Mouse (Mus musculus) olfactory bulb, adult 2 months (tissue): ENCODE results near the gene Spcs3. TPM values are rescaled to one million over a fixed set of nuclear protein-coding genes. Genes with fewer than 3 reads are reported as not detected.
"Not testable (repeated sequence)": the region's sequence is repeated elsewhere in the genome, so short reads cannot be mapped to it uniquely, and the experiment has no call there.

ENCODE experiments used
- H3K27ac ChIP-seq: fragments of 200-500 bp; 2 replicates; pipeline ENCODE4 v1.5.1; 2012; ENCODE audit warnings: low read depth, low read length; ENCODE audit not compliant: insufficient read depth
- H3K4me1 ChIP-seq: fragments of 200-500 bp; 2 replicates; pipeline ENCODE4 v1.6.1; 2012; ENCODE audit warnings: low read length; ENCODE audit not compliant: control insufficient read depth, insufficient read depth
- H3K4me3 ChIP-seq: fragments of 200-500 bp; 2 replicates; pipeline ENCODE4 v1.5.1; 2012; ENCODE audit warnings: mild to moderate bottlenecking, low read depth, low read length, moderate library complexity; ENCODE audit not compliant: insufficient read depth
- CTCF ChIP-seq: fragments of 200-500 bp; IDR thresholded peaks from 2 replicates; pipeline ENCODE4 v1.5.1; 2012; ENCODE audit warnings: low read depth, mild to moderate bottlenecking, low read length, moderate library complexity; ENCODE audit not compliant: insufficient read depth
- POLR2A ChIP-seq: fragments of 200-500 bp; IDR thresholded peaks from 2 replicates; pipeline ENCODE4 v1.6.1; 2012; ENCODE audit warnings: mild to moderate bottlenecking, low read depth, low read length, moderate library complexity; ENCODE audit not compliant: insufficient read depth
- WGBS: fragments of 180-500 bp; shearing (Covaris S2); methylation state at CpG from one replicate; pipeline ENCODE4 v1.1.7; 2018; 5-methylcytosine and 5-hydroxymethylcytosine counted together
- polyA plus RNA-seq: library from polyadenylated mRNA; stranded (reverse); fragments of >200 nt; gene quantifications from 2 replicates; pipeline ENCODE4 v1.2.4, GENCODE M21; 2012; ENCODE audit warnings: low replicate concordance; ENCODE audit not compliant: missing spikeins, insufficient read depth, insufficient read length

Spcs3 gene
- polyA plus RNA-seq, 1 experiment, result not detected

- 68% methylated on average over 6 of the region's 6 CpGs for WGBS
- no peak overlapping the region for H3K4me3 ChIP-seq
- H3K27ac ChIP-seq, result no peak overlapping the region
- H3K4me1 ChIP-seq, result no peaks in the 10 kb centered on the region
- TF ChIP-seq POLR2A (no peak), CTCF (no peak)
These were observed 18.6 kb upstream of the Spcs3 start for GRCm38 (mm10) chr8:54548383-54548782.

GRCm38 (mm10) chr8:54541331-54541730 is 11.5 kb upstream of the Spcs3 start:
- no peak for TF ChIP-seq CTCF
- TF ChIP-seq POLR2A, result no peak
- Histone ChIP-seq H3K4me1 (no peaks in the 10 kb centered on the region), H3K4me3 (no peak overlapping the region), H3K27ac (no peak overlapping the region)
- WGBS, result 81% methylated on average over 1 of the region's 1 CpGs

- WGBS, result 97% methylated on average over 3 of the region's 3 CpGs
- no peak overlapping the region for H3K4me3 ChIP-seq
- no peaks in the 10 kb centered on the region for H3K4me1 ChIP-seq
- TF ChIP-seq CTCF, result no peak
- no peak for TF ChIP-seq POLR2A
- H3K27ac ChIP-seq, result no peak overlapping the region
These were observed 7.5 kb upstream of the Spcs3 start for GRCm38 (mm10) chr8:54537285-54537684.

- no peak overlapping the region for H3K27ac ChIP-seq
- H3K4me3 ChIP-seq, result no peak overlapping the region
- H3K4me1 ChIP-seq, result no peaks in the 10 kb centered on the region
- 72% methylated on average over 5 of the region's 5 CpGs for WGBS
- TF ChIP-seq POLR2A, result no peak
- TF ChIP-seq CTCF, result no peak
These were observed 5.4 kb upstream of the Spcs3 start for GRCm38 (mm10) chr8:54535172-54535571.

- no peaks in the 10 kb centered on the region for H3K4me1 ChIP-seq
- WGBS, result 33% methylated on average over 7 of the region's 7 CpGs
- no peak overlapping the region for H3K27ac ChIP-seq
- TF ChIP-seq CTCF, result no peak
- no peak for TF ChIP-seq POLR2A
- H3K4me3 ChIP-seq, result no peak overlapping the region
These were observed 1.2 kb downstream of the Spcs3 start for GRCm38 (mm10) chr8:54528571-54528970.

- Histone ChIP-seq H3K27ac (no peak overlapping the region), H3K4me1 (no peaks in the 10 kb centered on the region), H3K4me3 (no peak overlapping the region)
- no peak for TF ChIP-seq CTCF
- no peak for TF ChIP-seq POLR2A
- 96% methylated on average over 6 of the region's 6 CpGs for WGBS
These were observed 3.1 kb downstream of the Spcs3 start for GRCm38 (mm10) chr8:54526700-54527099.

- Histone ChIP-seq H3K4me1 (no peaks in the 10 kb centered on the region), H3K27ac (no peak overlapping the region), H3K4me3 (no peak overlapping the region)
- no peak for TF ChIP-seq POLR2A
- TF ChIP-seq CTCF, result no peak
- 92% methylated on average over 2 of the region's 2 CpGs for WGBS
These were observed 4.2 kb downstream of the Spcs3 start for GRCm38 (mm10) chr8:54525606-54526005.

- no peak overlapping the region for H3K27ac ChIP-seq
These were observed 9.3 kb downstream of the Spcs3 start for GRCm38 (mm10) chr8:54520516-54520915.

GRCm38 (mm10) chr8:54518756-54519460 is 10.9 kb downstream of the Spcs3 start:
- H3K4me3 ChIP-seq, result no peak overlapping the region
- H3K4me1 ChIP-seq, result no peaks in the 10 kb centered on the region
- no peak for TF ChIP-seq CTCF
- no peak for TF ChIP-seq POLR2A
- no peak overlapping the region for H3K27ac ChIP-seq
- 86% methylated on average over 10 of the region's 10 CpGs for WGBS

More at GRCm38 (mm10) chr8:54520516-54520915, 9.3 kb downstream of the Spcs3 start:
- no peak overlapping the region for H3K4me3 ChIP-seq
- TF ChIP-seq POLR2A (no peak), CTCF (no peak)
- 86% methylated on average over 4 of the region's 4 CpGs for WGBS
- no peaks in the 10 kb centered on the region for H3K4me1 ChIP-seq

- not testable (repeated sequence) for H3K27ac ChIP-seq, H3K4me3 ChIP-seq, H3K4me1 ChIP-seq
- WGBS, result 51% methylated on average over 5 of the region's 5 CpGs
These were observed 17.6 kb downstream of the Spcs3 start for GRCm38 (mm10) chr8:54512200-54512599.
